Mouse (Mus musculus) brain, embryonic 14.5 days (tissue): Measurements from ENCODE around the gene Xrn1.

Experiments
- CTCF ChIP-seq: fragments of 200-500 bp; IDR thresholded peaks from 2 replicates; pipeline ENCODE4 v1.5.1; 2012; ENCODE audit warnings: inconsistent platforms, mild to moderate bottlenecking, moderate library complexity, borderline replicate concordance; ENCODE audit not compliant: insufficient read depth, insufficient read length; ENCODE audit errors: extremely low read depth
- POLR2A ChIP-seq: fragments of 200-500 bp; IDR thresholded peaks from 2 replicates; pipeline ENCODE4 v1.6.1; 2012; ENCODE audit warnings: mild to moderate bottlenecking, inconsistent platforms, borderline replicate concordance; ENCODE audit not compliant: poor library complexity, insufficient read depth, insufficient read length, severe bottlenecking; ENCODE audit errors: extremely low read depth

- TF ChIP-seq POLR2A (no peak), CTCF (no peak)
Observed at GRCm38 (mm10) chr9:95959246-95959645, 4.7 kb downstream of the Xrn1 start.
